Mouse (Mus musculus) embryonic fibroblast, embryonic 13.5 days (primary cell): ENCODE results near the gene Lyzl4.

Source experiments
- CTCF ChIP-seq: IDR thresholded peaks from 2 replicates; pipeline ENCODE4 v1.5.1; 2011; ENCODE audit warnings: mild to moderate bottlenecking, control low read depth, low read length, moderate library complexity, borderline replicate concordance; ENCODE audit not compliant: insufficient read depth
- POLR2A ChIP-seq: IDR thresholded peaks from 2 replicates; pipeline ENCODE4 v1.6.1; 2011; ENCODE audit warnings: low read depth, mild to moderate bottlenecking, control low read depth, low read length, moderate library complexity

- TF ChIP-seq CTCF (no peak), POLR2A (no peak)
Observed at GRCm38 (mm10) chr9:121556913-121557312, 85.0 kb downstream of the Lyzl4 start.
